Mouse (Mus musculus) G1E (cell line): ENCODE data around the gene Idh1.

Source experiments
- CTCF ChIP-seq: IDR thresholded peaks from 2 replicates; pipeline ENCODE4 v1.5.1; 2012; ENCODE audit warnings: low read depth, low read length, inconsistent platforms, mixed read lengths
- GATA1 ChIP-seq: IDR thresholded peaks from 2 replicates; pipeline ENCODE4 v1.6.1; 2012; ENCODE audit warnings: borderline replicate concordance, low read length, inconsistent platforms, mixed read lengths
- GATA2 ChIP-seq: IDR thresholded peaks from 2 replicates; pipeline ENCODE4 v1.6.1; 2012; ENCODE audit warnings: low read depth, low read length, inconsistent platforms, borderline replicate concordance
- POLR2AphosphoS5 ChIP-seq: IDR thresholded peaks from 2 replicates; pipeline ENCODE4 v1.6.1; 2012; ENCODE audit warnings: low read depth, low read length, inconsistent platforms; ENCODE audit not compliant: insufficient replicate concordance
- TAL1 ChIP-seq: conservative IDR thresholded peaks from 2 replicates; pipeline ENCODE4 v1.6.1; 2012; ENCODE audit warnings: low read depth, low read length, inconsistent platforms, mixed read lengths

DNA sequence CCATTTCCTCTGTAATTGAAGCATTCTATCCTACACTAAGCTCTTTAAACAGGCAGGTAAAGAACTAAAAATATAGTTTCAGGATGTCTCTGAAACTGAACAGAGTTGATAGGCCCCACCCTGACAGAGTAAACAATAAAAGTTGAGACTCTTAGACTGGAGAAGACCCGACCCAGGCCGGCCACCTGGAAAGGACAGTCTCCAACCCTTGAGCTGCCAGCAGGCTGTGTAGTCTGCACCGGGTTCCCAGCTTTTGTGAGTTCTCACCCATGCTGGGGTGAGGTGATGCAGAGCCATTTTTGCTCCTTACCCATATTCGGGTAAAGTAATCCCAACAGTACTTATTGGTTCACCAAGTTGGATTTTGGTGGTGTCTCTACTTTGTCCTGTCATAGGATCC, 10.1 kb downstream of the Idh1 start:
- TF ChIP-seq CTCF (no peak), GATA1 (no peak), POLR2AphosphoS5 (no peak), GATA2 (no peak), TAL1 (no peak)
